Mouse (Mus musculus): ENCODE measurements at regions not wholly inside any gene's neighbourhood (a gene's known extent, or its start where the extent isn't known, plus 50 kb on each side); places are given as distances from the start of the nearest gene placed in this dataset.

- Histone ChIP-seq H3K9ac (no peak overlapping the region), H3K4me1 (ENCODE audit: insufficient read depth) (no peaks in the 10 kb centered on the region), H3K9me3 (ENCODE audit: low read length) (no peaks in the 10 kb centered on the region), H3K4me3 (ENCODE audit: low read depth, low read length) (no peak overlapping the region), H3K4me2 (ENCODE audit: low read depth) (no peak overlapping the region), H3K27ac (ENCODE audit: low read depth, low read length) (no peak overlapping the region), H3K27me3 (ENCODE audit: insufficient read depth, low read length) (no peaks in the 10 kb centered on the region), H3K36me3 (ENCODE audit: insufficient read depth) (no peaks in the 10 kb centered on the region)
- TF ChIP-seq CTCF (IDR thresholded peaks at IDR 0.05; ENCODE audit: low read depth): no peak
- ATAC-seq (no peak), DNase-seq (peak; percentile 44)
- 71% methylated on average over 7 of the region's 7 CpGs for WGBS
These were observed 268.6 kb upstream of the Intu start for GRCm38 (mm10) chr3:40262536-40262935.

DNA sequence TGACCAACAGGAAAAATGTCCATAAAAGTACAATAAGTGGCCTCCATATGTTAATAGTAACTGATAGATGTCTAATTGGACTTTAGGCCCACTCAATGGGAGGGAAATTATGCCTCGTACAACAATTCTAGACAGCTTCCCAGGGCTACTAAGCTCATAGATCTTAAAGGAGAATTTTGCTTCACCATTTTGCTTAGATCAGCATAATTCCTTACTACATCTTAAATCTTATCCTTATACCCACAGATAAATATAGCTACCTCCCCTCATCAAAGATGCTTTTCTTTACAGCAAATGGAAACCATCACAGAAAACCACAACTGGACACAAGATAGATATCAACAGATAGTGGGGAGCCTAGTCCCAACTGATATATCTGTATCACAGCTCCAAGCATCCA lies 263.6 kb upstream of the Intu start:
- Histone ChIP-seq H3K36me3 (ENCODE audit: insufficient read depth) (no peaks in the 10 kb centered on the region), H3K9ac (no peak overlapping the region), H3K27me3 (ENCODE audit: insufficient read depth, low read length) (no peaks in the 10 kb centered on the region), H3K9me3 (ENCODE audit: low read length) (no peaks in the 10 kb centered on the region), H3K27ac (ENCODE audit: low read depth, low read length) (no peak overlapping the region), H3K4me1 (ENCODE audit: insufficient read depth) (no peaks in the 10 kb centered on the region), H3K4me2 (ENCODE audit: low read depth) (no peak overlapping the region), H3K4me3 (ENCODE audit: low read depth, low read length) (no peak overlapping the region)
- no peak for DNase-seq
- ATAC-seq: no peak
- no peak for TF ChIP-seq CTCF (IDR thresholded peaks at IDR 0.05; ENCODE audit: low read depth)
- WGBS: 74% methylated on average over 1 of the region's 1 CpGs

DNA sequence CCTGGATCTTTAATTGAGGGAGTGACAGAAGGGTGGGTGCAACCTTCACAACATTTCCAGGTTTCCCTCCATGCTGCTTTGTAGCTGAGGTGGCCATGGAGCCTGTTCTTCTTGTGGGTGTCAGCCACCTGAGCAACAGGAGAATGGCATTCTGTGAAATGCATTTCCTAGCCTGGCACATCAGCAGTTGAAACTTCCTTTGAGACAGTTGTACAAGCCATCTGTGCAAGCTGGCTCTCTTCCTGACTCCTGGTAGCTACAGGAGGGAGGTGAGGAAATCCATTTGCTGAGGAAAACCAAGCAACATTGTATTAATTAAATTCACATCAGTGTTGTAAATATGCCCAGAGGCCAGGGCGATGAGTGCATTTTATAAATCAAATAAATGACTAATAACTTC lies 248.2 kb upstream of the Intu start:
- H3K27ac ChIP-seq (ENCODE audit: low read depth, low read length): no peak overlapping the region
- H3K27me3 ChIP-seq (ENCODE audit: insufficient read depth, low read length): no peaks in the 10 kb centered on the region
- H3K4me3 ChIP-seq (ENCODE audit: low read depth, low read length): no peak overlapping the region
- H3K36me3 ChIP-seq (ENCODE audit: insufficient read depth): no peaks in the 10 kb centered on the region
- no peak overlapping the region for H3K4me2 ChIP-seq (ENCODE audit: low read depth)
- no peak overlapping the region for H3K9ac ChIP-seq
- WGBS: 70% methylated on average over 1 of the region's 1 CpGs
- DNase-seq (peak; percentile 83), ATAC-seq (peak; percentile 77)
- TF ChIP-seq CTCF (IDR thresholded peaks at IDR 0.05; ENCODE audit: low read depth): no peak
- H3K9me3 ChIP-seq (ENCODE audit: low read length): no peaks in the 10 kb centered on the region
- H3K4me1 ChIP-seq (ENCODE audit: insufficient read depth): 0 out of 2 replicates have a peak, but pooled peaks cover 2% of the 10 kb centered on the region

DNA sequence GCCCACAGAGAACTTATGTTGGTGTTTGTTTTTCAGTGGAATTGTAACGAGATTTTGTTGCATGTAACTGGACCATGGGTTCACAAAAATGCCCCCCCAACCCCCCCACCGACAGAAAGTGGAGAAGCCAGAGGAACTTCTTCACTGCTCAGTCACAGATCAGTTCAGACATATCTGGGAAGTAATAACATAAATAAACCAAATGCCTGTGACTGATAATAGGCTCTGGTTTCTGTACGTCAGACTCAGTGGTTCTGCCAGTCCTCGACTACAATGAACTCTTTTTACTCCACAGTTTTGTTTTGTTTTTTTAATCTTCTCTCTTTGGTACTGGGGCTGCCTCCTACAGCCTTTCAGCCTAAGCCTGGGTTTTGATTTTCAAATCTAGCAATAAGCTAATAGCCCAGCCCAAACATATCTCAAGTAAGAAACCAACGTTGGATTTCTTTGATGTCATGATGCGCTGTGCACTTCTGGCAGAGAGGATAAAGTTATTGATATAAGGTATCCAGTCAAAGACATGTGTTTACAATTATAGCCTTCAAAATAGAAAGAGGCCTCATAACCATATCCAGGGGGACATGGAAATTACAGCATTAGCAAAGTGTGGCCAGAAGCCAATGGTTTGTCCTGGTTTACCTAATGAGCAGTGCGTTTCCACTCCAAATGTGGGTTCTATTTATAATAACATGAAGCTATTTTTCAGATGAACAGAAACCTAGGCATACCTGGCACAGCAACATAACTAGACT lies 244.0 kb upstream of the Intu start:
- no peak for ATAC-seq
- no peak overlapping the region for H3K4me3 ChIP-seq (ENCODE audit: low read depth, low read length)
- H3K27me3 ChIP-seq (ENCODE audit: insufficient read depth, low read length): no peaks in the 10 kb centered on the region
- H3K9me3 ChIP-seq (ENCODE audit: low read length): no peaks in the 10 kb centered on the region
- TF ChIP-seq CTCF (IDR thresholded peaks at IDR 0.05; ENCODE audit: low read depth): no peak
- no peak for DNase-seq
- no peak overlapping the region for H3K27ac ChIP-seq (ENCODE audit: low read depth, low read length)
- whole genome bisulfite sequencing: 68% methylated on average over 7 of the region's 7 CpGs
- 0 out of 2 replicates have a peak, but pooled peaks cover 2% of the 10 kb centered on the region for H3K4me1 ChIP-seq (ENCODE audit: insufficient read depth)
- H3K9ac ChIP-seq: no peak overlapping the region
- no peaks in the 10 kb centered on the region for H3K36me3 ChIP-seq (ENCODE audit: insufficient read depth)
- no peak overlapping the region for H3K4me2 ChIP-seq (ENCODE audit: low read depth)

DNA sequence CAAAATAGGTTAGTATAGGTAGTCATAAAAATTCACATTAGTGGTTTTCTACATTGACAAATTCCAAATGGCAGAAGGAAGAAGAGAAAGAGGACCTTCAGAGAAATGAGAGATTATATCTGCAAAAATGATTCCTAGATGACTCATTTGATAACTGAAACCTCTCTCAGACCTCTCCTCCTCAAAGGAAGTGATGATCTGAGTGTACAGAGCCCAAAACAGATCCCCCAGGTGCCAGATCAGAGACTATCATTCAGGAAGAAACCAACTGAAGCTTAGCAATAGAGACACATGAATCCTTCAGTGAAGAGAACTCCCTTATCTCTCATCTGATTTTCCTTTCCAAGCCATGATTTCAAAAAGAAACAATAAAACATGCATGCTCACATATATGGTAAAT lies 234.0 kb upstream of the Intu start:
- DNase-seq (no peak), ATAC-seq (no peak)
- Histone ChIP-seq H3K36me3 (ENCODE audit: insufficient read depth) (no peaks in the 10 kb centered on the region), H3K27ac (ENCODE audit: low read depth, low read length) (no peak overlapping the region), H3K9me3 (ENCODE audit: low read length) (no peaks in the 10 kb centered on the region), H3K4me3 (ENCODE audit: low read depth, low read length) (no peak overlapping the region), H3K9ac (no peak overlapping the region), H3K4me2 (ENCODE audit: low read depth) (no peak overlapping the region), H3K4me1 (ENCODE audit: insufficient read depth) (no peaks in the 10 kb centered on the region), H3K27me3 (ENCODE audit: insufficient read depth, low read length) (no peaks in the 10 kb centered on the region)
- no peak for TF ChIP-seq CTCF (IDR thresholded peaks at IDR 0.05; ENCODE audit: low read depth)

DNA sequence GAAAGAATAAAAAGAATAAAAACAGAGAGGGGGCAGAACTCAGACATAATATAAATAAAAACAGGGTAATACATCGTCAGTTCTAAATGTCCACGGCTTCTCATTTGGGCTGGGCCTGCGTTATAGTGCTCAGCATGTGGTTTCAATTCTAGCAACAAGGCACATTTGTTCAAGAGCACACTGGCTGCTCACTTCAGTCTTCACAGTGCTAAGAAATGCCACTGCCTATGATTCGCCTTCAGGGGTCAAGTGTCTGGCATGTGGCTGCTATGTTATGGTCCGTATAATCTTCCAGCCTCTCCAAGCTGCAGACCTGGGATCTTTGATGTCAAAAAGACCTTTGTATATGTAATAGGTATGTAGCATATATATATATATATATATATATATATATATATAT lies 210.8 kb upstream of the Intu start:
- no peaks in the 10 kb centered on the region for H3K36me3 ChIP-seq (ENCODE audit: insufficient read depth)
- TF ChIP-seq CTCF (IDR thresholded peaks at IDR 0.05; ENCODE audit: low read depth): no peak
- DNase-seq (no peak), ATAC-seq (no peak)
- no peak overlapping the region for H3K9ac ChIP-seq
- 68% methylated on average over 5 of the region's 5 CpGs for WGBS
- no peaks in the 10 kb centered on the region for H3K4me1 ChIP-seq (ENCODE audit: insufficient read depth)
- H3K27me3 ChIP-seq (ENCODE audit: insufficient read depth, low read length): no peaks in the 10 kb centered on the region
- H3K27ac ChIP-seq (ENCODE audit: low read depth, low read length): no peak overlapping the region
- no peaks in the 10 kb centered on the region for H3K9me3 ChIP-seq (ENCODE audit: low read length)
- no peak overlapping the region for H3K4me2 ChIP-seq (ENCODE audit: low read depth)
- H3K4me3 ChIP-seq (ENCODE audit: low read depth, low read length): no peak overlapping the region

GRCm38 (mm10) chr3:40325872-40326803 lies 204.9 kb upstream of the Intu start:
- H3K9me3 ChIP-seq (ENCODE audit: low read length): no peaks in the 10 kb centered on the region
- no peaks in the 10 kb centered on the region for H3K27me3 ChIP-seq (ENCODE audit: insufficient read depth, low read length)
- no peaks in the 10 kb centered on the region for H3K4me1 ChIP-seq (ENCODE audit: insufficient read depth)
- H3K36me3 ChIP-seq (ENCODE audit: insufficient read depth): no peaks in the 10 kb centered on the region
- no peak overlapping the region for H3K4me2 ChIP-seq (ENCODE audit: low read depth)
- H3K27ac ChIP-seq (ENCODE audit: low read depth, low read length): no peak overlapping the region
- H3K4me3 ChIP-seq (ENCODE audit: low read depth, low read length): no peak overlapping the region
- TF ChIP-seq CTCF (IDR thresholded peaks at IDR 0.05; ENCODE audit: low read depth): no peak
- no peak for DNase-seq
- WGBS: 87% methylated on average over 22 of the region's 22 CpGs
- ATAC-seq: no peak
- no peak overlapping the region for H3K9ac ChIP-seq

All from forebrain, postnatal 0 days (tissue).